Mouse (Mus musculus) stomach, embryonic 15.5 days (tissue): ENCODE results near the gene Rab44. TPM values are rescaled to one million over a fixed set of nuclear protein-coding genes. Genes with fewer than 3 reads are reported as not detected.

Source experiments
- ATAC-seq: fragments of 200-750 bp; cut with Nextera tagmentation; 2 replicates; pipeline ENCODE4 v1.8.0; 2017; ENCODE audit warnings: low read depth, moderate number of reproducible peaks, moderate TSS enrichment; ENCODE audit not compliant: insufficient read depth, low FRiP score
- H3K27ac ChIP-seq: fragments of 300-500 bp; sonication (generic); 2 replicates; pipeline ENCODE4 v1.5.1; 2015; ENCODE audit warnings: mild to moderate bottlenecking, inconsistent platforms
- H3K27me3 ChIP-seq: fragments of 300-500 bp; sonication (generic); replicated peaks from 2 replicates; pipeline ENCODE4 v1.6.1; 2015; ENCODE audit warnings: inconsistent platforms
- H3K36me3 ChIP-seq: fragments of 300-500 bp; sonication (generic); 2 replicates; pipeline ENCODE4 v1.6.1; 2015; ENCODE audit warnings: inconsistent platforms
- H3K4me1 ChIP-seq: fragments of 300-500 bp; sonication (generic); 2 replicates; pipeline ENCODE4 v1.6.1; 2015; ENCODE audit warnings: inconsistent platforms
- H3K4me2 ChIP-seq: fragments of 300-500 bp; sonication (generic); 2 replicates; pipeline ENCODE4 v1.6.1; 2015; ENCODE audit warnings: mild to moderate bottlenecking, inconsistent platforms
- H3K4me3 ChIP-seq: fragments of 300-500 bp; sonication (generic); replicated peaks from 2 replicates; pipeline ENCODE4 v1.5.1; 2015; ENCODE audit warnings: inconsistent platforms
- H3K9ac ChIP-seq: fragments of 300-500 bp; sonication (generic); 2 replicates; pipeline ENCODE4 v1.6.1; 2015; ENCODE audit warnings: inconsistent platforms
- H3K9me3 ChIP-seq: fragments of 300-500 bp; sonication (generic); 2 replicates; pipeline ENCODE4 v1.6.1; 2016; ENCODE audit warnings: inconsistent platforms
- WGBS: fragments of 180-500 bp; shearing (Covaris S2); methylation state at CpG from one replicate; pipeline ENCODE4 v1.1.7; 2015; 5-methylcytosine and 5-hydroxymethylcytosine counted together
- polyA plus RNA-seq: library from polyadenylated mRNA; unstranded; fragments of >200 nt; fragmentation: Nextera tagmentation; extraction: Ambion mirVana; gene quantifications from 2 replicates; pipeline ENCODE4 v1.2.1, GENCODE M21; 2015

Rab44 gene
- polyA plus RNA-seq, 1 experiment from 2014 or later: 2.3 TPM

- 10% methylated on average over 12 of the region's 12 CpGs for WGBS
- Histone ChIP-seq H3K9ac (no peak overlapping the region), H3K27ac (no peak overlapping the region), H3K9me3 (no peaks in the 10 kb centered on the region), H3K4me1 (peaks cover 16% of the 10 kb centered on the region), H3K4me2 (peak overlapping the region; percentile 14; the same call in 1 of the 2 replicates), H3K27me3 (peaks cover 10% of the 10 kb centered on the region; the same call in 1 of the 2 replicates), H3K4me3 (no peak overlapping the region), H3K36me3 (no peaks in the 10 kb centered on the region)
- ATAC-seq: peak; percentile 50; the same call in 1 of the 2 replicates
Observed at GRCm38 (mm10) chr17:29188989-29189388, 75.0 kb downstream of the Rab44 start.

- H3K27ac ChIP-seq: no peak overlapping the region
- WGBS: 51% methylated on average over 4 of the region's 4 CpGs
- H3K9ac ChIP-seq: no peak overlapping the region
- H3K27me3 ChIP-seq: no peaks in the 10 kb centered on the region
- H3K4me2 ChIP-seq: no peak overlapping the region
- H3K9me3 ChIP-seq: no peaks in the 10 kb centered on the region
- ATAC-seq: no peak
- H3K36me3 ChIP-seq: no peaks in the 10 kb centered on the region
- H3K4me3 ChIP-seq: no peak overlapping the region
- H3K4me1 ChIP-seq: peaks cover 8% of the 10 kb centered on the region; the same call in 1 of the 2 replicates
Observed at GRCm38 (mm10) chr17:29195579-29195978, 81.6 kb downstream of the Rab44 start.

Other genes with a start within 250 kb of the Rab44 start
- 0.71 and 0.81 TPM in 2 replicates for gene 4930539E08Rik, start 198.8 kb upstream of the Rab44 start, polyA plus RNA-seq
- gene Pxt1, start 170.3 kb upstream of the Rab44 start, polyA plus RNA-seq: 0.17 TPM in 1 of 2 replicates, not detected in the other
- gene Kctd20, start 162.2 kb upstream of the Rab44 start, polyA plus RNA-seq: 68.4 and 74.9 TPM in 2 replicates
- 98.3 and 106 TPM in 2 replicates for gene Stk38, start 106.2 kb upstream of the Rab44 start, polyA plus RNA-seq
- 518 and 524 TPM in 2 replicates for gene Srsf3, start 81.5 kb upstream of the Rab44 start, polyA plus RNA-seq
- 89.7 and 102 TPM in 2 replicates for gene Cdkn1a, start 23.2 kb upstream of the Rab44 start, polyA plus RNA-seq
- gene Cpne5, start 124.0 kb downstream of the Rab44 start, polyA plus RNA-seq: 9.2 and 10.3 TPM in 2 replicates
- gene Ppil1, start 150.0 kb downstream of the Rab44 start, polyA plus RNA-seq: 148 and 150 TPM in 2 replicates
- gene BC004004, start 154.6 kb downstream of the Rab44 start, polyA plus RNA-seq: 81.6 and 87.1 TPM in 2 replicates
- 1.6 and 1.9 TPM in 2 replicates for gene Pi16, start 203.5 kb downstream of the Rab44 start, polyA plus RNA-seq
- gene Mtch1, start 233.8 kb downstream of the Rab44 start, polyA plus RNA-seq: 250 and 272 TPM in 2 replicates
- 11.3 and 12.5 TPM in 2 replicates for gene Fgd2, start 246.8 kb downstream of the Rab44 start, polyA plus RNA-seq